Mouse (Mus musculus): ENCODE results near the gene Psip1.
A peak's percentile ranks its signal among the peaks of the same experiment; 100 is the strongest.

The Psip1 gene

DNA sequence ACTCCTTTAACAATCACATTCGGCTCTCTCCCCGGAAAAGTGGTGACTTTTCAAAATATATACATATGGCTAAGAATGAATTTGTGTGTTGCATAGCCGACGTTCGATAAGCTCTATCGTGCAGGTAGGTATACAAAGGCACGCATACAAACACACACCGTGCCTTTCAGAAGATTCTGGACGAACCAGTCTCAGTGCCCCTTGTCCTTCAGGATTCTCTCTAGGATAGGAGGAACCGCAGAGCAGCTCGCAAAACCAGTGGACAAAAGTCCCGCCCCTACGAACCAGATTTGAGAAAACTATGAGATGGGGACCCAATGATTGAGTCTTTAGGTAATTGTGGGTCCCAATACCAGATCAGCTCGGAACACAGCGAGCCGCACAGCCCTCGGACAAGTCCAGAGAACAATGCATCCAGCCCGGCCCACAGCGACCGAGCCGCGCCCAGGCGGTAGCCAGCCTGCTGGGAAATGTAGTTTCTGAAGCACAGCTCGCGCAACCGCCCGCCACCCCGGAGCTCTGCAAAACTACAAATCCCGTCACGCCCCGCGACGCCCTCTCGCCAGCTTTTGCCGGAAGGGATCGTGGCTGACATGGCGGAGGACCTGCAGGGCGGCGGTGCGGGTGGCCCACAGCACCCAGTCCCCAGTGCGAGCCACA lies 69.0 kb downstream of the Psip1 start, which contains the start of gene Snapc3:
Gene Snapc3, plus strand, starts transcription at position 565 of the 660 bp plus-strand sequence.
- peak; percentile 93 for DNase-seq (ENCODE audit: low read depth)

DNA sequence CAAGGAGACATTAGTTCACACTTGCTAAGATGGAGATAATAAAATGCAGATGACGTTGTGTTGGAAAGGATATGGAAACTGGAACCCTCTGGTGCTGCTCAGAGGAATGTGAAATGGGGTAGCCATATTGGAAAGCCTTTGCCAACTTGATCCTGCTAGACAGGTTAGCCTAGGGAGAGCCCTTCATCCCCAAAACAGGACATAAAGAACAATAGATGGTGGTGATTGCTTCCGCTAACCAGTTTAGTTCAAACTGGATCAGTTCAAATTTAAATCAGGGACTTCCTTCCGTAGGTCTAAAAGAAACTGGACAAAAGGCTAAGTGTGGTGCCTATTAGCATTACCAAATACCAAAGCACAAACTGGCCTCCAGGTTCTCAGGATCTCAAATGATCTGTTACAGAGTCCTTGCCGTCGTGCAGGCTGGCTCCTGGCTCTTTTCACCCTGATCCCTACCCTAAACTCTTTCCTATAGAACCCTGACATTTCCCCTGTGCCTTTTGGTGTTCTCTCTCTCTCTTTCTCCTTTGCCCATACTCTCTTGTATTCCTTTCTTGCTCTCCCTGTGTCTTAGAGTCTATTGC lies 71.9 kb downstream of the Psip1 start:
- no peak for DNase-seq (ENCODE audit: low read depth)

DNA sequence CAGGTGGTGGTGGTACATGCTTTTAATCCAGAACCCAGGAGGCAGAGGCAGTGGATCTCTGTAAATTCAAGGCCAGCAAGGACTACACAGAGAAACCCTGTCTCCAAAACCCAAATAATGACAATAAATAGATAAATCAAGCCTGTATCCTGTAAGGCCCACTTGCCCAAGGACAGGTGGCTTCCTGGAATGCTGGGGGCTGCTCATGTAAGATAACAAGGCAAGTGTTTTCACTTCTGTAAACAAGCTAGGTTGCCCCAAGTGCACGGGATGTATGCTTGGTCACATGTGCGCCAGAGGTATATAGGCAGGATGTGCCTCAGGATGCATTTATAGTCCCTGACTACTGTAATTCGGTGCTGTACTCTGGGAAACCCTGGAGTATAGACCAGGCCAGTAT lies 74.2 kb downstream of the Psip1 start:
- DNase-seq (ENCODE audit: low read depth), result no peak

DNA sequence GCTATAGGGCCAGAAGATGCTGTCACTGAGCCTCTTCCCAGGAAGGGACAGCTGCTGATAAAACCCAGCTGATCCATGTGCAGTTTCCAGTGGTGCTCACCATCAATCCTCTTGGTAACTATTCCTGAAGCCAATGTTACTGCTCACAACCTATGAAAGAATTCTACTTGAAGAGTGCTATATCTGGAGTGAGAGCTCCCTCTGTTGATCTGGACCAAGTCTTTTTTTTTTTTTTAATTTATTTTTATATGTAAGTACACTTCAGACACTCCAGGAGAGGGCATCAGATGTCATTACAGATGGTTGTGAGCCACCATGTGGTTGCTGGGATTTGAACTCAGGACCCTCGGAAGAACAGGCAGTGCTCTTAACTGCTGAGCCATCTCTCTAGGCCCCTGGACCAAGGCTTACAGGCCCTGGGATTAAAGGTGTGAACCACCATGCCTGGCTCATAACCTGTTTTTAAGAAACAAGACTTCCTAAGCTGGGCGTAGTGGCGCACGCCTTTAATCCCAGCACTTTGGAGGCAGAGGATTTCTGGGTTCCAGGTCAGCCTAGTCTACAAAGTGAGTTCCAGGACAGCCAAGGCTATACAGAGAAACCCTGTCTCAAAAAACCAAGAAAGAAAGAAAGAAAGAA lies 76.3 kb downstream of the Psip1 start:
- DNase-seq (ENCODE audit: low read depth), result peak; percentile 80

DNA sequence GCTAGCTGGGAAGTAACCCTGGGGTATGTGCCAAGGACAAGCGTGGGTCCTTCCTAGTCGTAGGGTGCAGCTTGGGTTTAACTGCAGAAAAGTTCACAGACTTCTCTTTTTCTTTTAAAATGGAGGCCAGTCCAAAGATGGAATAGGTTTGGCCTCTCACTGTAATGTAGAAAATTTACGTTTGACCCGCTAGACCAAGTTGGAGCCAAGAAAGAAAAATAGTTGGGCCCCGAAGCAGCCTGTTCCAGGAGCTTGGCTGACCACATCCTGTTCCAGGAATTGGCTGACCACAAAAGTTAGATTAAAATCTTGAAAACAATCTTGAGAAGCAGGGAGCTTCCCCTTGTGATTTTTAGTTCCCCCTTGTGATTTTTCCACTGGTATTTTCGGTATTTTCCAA lies 78.6 kb downstream of the Psip1 start:
- DNase-seq (ENCODE audit: low read depth), result peak; percentile 76

Measured in 416B (cell line).